Mouse (Mus musculus) stomach, embryonic 14.5 days (tissue): ENCODE measurements at regions not wholly inside any gene's neighbourhood (a gene's known extent, or its start where the extent isn't known, plus 50 kb on each side); places are given as distances from the start of the nearest gene placed in this dataset.
A peak's percentile ranks its signal among the peaks of the same experiment; 100 is the strongest.

Experiments
- ATAC-seq: fragments of 200-750 bp; cut with Nextera tagmentation; 2 replicates; pipeline ENCODE4 v1.8.0; 2017; ENCODE audit warnings: low read depth, moderate TSS enrichment; ENCODE audit not compliant: insufficient number of reproducible peaks, insufficient read depth, low FRiP score
- H3K27ac ChIP-seq: fragments of 300-500 bp; sonication (generic); 2 replicates; pipeline ENCODE4 v1.5.1; 2014; ENCODE audit warnings: mild to moderate bottlenecking, low read length, moderate library complexity, mixed read lengths
- H3K27me3 ChIP-seq: fragments of 300-500 bp; sonication (generic); 2 replicates; pipeline ENCODE4 v1.6.1; 2014; ENCODE audit warnings: low read length, control low read depth, mixed read lengths; ENCODE audit not compliant: control insufficient read depth, insufficient read depth
- H3K36me3 ChIP-seq: fragments of 300-500 bp; sonication (generic); 2 replicates; pipeline ENCODE4 v1.6.1; 2014; ENCODE audit warnings: mild to moderate bottlenecking, control low read depth, low read length, moderate library complexity, mixed read lengths; ENCODE audit not compliant: control insufficient read depth, insufficient read depth
- H3K4me1 ChIP-seq: fragments of 300-500 bp; sonication (generic); 2 replicates; pipeline ENCODE4 v1.6.1; 2014; ENCODE audit warnings: low read length, control low read depth, mixed read lengths; ENCODE audit not compliant: control insufficient read depth, insufficient read depth
- H3K4me2 ChIP-seq: fragments of 300-500 bp; sonication (generic); replicated peaks from 2 replicates; pipeline ENCODE4 v1.6.1; 2014; ENCODE audit warnings: low read depth, low read length, control low read depth
- H3K4me3 ChIP-seq: fragments of 300-500 bp; sonication (generic); 2 replicates; pipeline ENCODE4 v1.5.1; 2014; ENCODE audit warnings: low read depth, low read length, control low read depth
- H3K9ac ChIP-seq: fragments of 300-500 bp; sonication (generic); replicated peaks from 2 replicates; pipeline ENCODE4 v1.6.1; 2014; ENCODE audit warnings: low read depth, mild to moderate bottlenecking, control low read depth, low read length, moderate library complexity, mixed read lengths
- H3K9me3 ChIP-seq: fragments of 300-500 bp; sonication (generic); 2 replicates; pipeline ENCODE4 v1.6.1; 2016; ENCODE audit warnings: low read depth, low read length, control low read depth; ENCODE audit not compliant: control insufficient read depth
- WGBS: fragments of 180-500 bp; shearing (Covaris S2); extraction: QIAGEN DNeasy Blood & Tissue Kit; methylation state at CpG from one replicate; pipeline ENCODE4 v1.1.7; 2014; 5-methylcytosine and 5-hydroxymethylcytosine counted together

- 70% methylated on average over 3 of the region's 3 CpGs for WGBS
- Histone ChIP-seq H3K9me3 (no peaks in the 10 kb centered on the region), H3K36me3 (no peaks in the 10 kb centered on the region), H3K27ac (no peak overlapping the region), H3K4me3 (no peak overlapping the region), H3K27me3 (no peaks in the 10 kb centered on the region), H3K4me1 (peaks cover 2% of the 10 kb centered on the region; the same call in 1 of the 2 replicates), H3K9ac (no peak overlapping the region), H3K4me2 (no peak overlapping the region)
- ATAC-seq, result no peak
These were observed 99.4 kb downstream of the Trib2 start for GRCm38 (mm10) chr12:15717342-15717741.

GRCm38 (mm10) chr12:15713623-15714022 lies 103.1 kb downstream of the Trib2 start:
- Histone ChIP-seq H3K36me3 (no peaks in the 10 kb centered on the region), H3K27me3 (no peaks in the 10 kb centered on the region), H3K4me1 (peaks cover 2% of the 10 kb centered on the region; the same call in 1 of the 2 replicates), H3K9me3 (no peaks in the 10 kb centered on the region), H3K27ac (no peak overlapping the region), H3K9ac (no peak overlapping the region), H3K4me2 (no peak overlapping the region), H3K4me3 (no peak overlapping the region)
- no peak for ATAC-seq
- 97% methylated on average over 2 of the region's 2 CpGs for WGBS

- Histone ChIP-seq H3K4me1 (0 out of 2 replicates have a peak, but pooled peaks cover 5% of the 10 kb centered on the region), H3K4me3 (no peak overlapping the region), H3K9ac (no peak overlapping the region), H3K9me3 (no peaks in the 10 kb centered on the region), H3K27ac (no peak overlapping the region), H3K4me2 (no peak overlapping the region), H3K36me3 (no peaks in the 10 kb centered on the region), H3K27me3 (no peaks in the 10 kb centered on the region)
- no peak for ATAC-seq
- 81% methylated on average over 6 of the region's 6 CpGs for WGBS
These were observed 109.1 kb downstream of the Trib2 start for GRCm38 (mm10) chr12:15707570-15708095.

- Histone ChIP-seq H3K36me3 (no peaks in the 10 kb centered on the region), H3K4me3 (no peak overlapping the region), H3K4me2 (0 out of 2 replicates have a peak overlapping the region, but pooled peaks have one; percentile 0), H3K9me3 (no peaks in the 10 kb centered on the region), H3K9ac (no peak overlapping the region), H3K4me1 (0 out of 2 replicates have a peak, but pooled peaks cover 6% of the 10 kb centered on the region), H3K27ac (peak overlapping the region; percentile 62; the same call in 1 of the 2 replicates), H3K27me3 (no peaks in the 10 kb centered on the region)
- ATAC-seq, result peak; percentile 81
- WGBS, result 12% methylated on average over 5 of the region's 5 CpGs
These were observed 112.3 kb downstream of the Trib2 start for GRCm38 (mm10) chr12:15704412-15704811.

GRCm38 (mm10) chr12:15702137-15702536 lies 114.6 kb downstream of the Trib2 start:
- ATAC-seq, result no peak
- Histone ChIP-seq H3K9me3 (no peaks in the 10 kb centered on the region), H3K27ac (no peak overlapping the region), H3K4me3 (no peak overlapping the region), H3K9ac (no peak overlapping the region), H3K4me2 (no peak overlapping the region), H3K27me3 (no peaks in the 10 kb centered on the region), H3K36me3 (no peaks in the 10 kb centered on the region), H3K4me1 (peaks cover 18% of the 10 kb centered on the region; the same call in 1 of the 2 replicates)
- WGBS, result 90% methylated on average over 1 of the region's 1 CpGs

- Histone ChIP-seq H3K4me1 (peaks cover 14% of the 10 kb centered on the region; the same call in 1 of the 2 replicates), H3K4me2 (no peak overlapping the region), H3K27me3 (no peaks in the 10 kb centered on the region), H3K9me3 (no peaks in the 10 kb centered on the region), H3K27ac (peak overlapping the region; percentile 41; the same call in 1 of the 2 replicates), H3K4me3 (no peak overlapping the region), H3K9ac (no peak overlapping the region), H3K36me3 (no peaks in the 10 kb centered on the region)
- WGBS, result 12% methylated on average over 4 of the region's 4 CpGs
- peak; percentile 46; the same call in 1 of the 2 replicates for ATAC-seq
These were observed 117.9 kb downstream of the Trib2 start for GRCm38 (mm10) chr12:15698829-15699228.

GRCm38 (mm10) chr12:15698042-15698771 lies 118.5 kb downstream of the Trib2 start:
- Histone ChIP-seq H3K36me3 (no peaks in the 10 kb centered on the region), H3K27me3 (no peaks in the 10 kb centered on the region), H3K27ac (peak overlapping the region; percentile 41; the same call in 1 of the 2 replicates), H3K4me1 (peaks cover 14% of the 10 kb centered on the region; the same call in 1 of the 2 replicates), H3K4me3 (no peak overlapping the region), H3K9me3 (no peaks in the 10 kb centered on the region), H3K9ac (no peak overlapping the region), H3K4me2 (no peak overlapping the region)
- peak; percentile 37; the same call in 1 of the 2 replicates for ATAC-seq
- 42% methylated on average over 6 of the region's 6 CpGs for WGBS

DNA sequence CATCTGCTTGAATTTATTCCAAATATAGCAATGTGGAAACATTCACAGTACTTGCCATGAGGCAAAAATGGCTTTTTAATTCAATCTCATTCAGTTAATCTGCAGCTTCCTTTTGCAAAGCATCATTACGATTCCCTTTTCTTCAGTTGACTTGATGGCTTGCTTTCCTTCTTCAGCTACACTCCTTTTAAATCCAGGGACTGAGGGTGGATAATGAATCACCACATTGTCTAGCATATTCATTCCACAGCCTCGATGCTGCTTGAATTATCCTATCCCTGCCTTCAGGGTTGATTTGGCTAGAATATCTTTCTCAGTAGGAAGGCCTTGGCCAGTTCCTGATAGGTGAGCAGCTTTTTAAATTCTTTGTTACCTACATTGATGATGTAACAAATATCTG lies 128.4 kb downstream of the Trib2 start:
- H3K27ac ChIP-seq, result no peak overlapping the region
- H3K4me3 ChIP-seq, result no peak overlapping the region
- whole genome bisulfite sequencing, result 69% methylated on average over 2 of the region's 2 CpGs
- 0 out of 2 replicates have a peak, but pooled peaks cover 3% of the 10 kb centered on the region for H3K4me1 ChIP-seq
- no peak for ATAC-seq
- no peak overlapping the region for H3K9ac ChIP-seq
- H3K9me3 ChIP-seq, result no peaks in the 10 kb centered on the region
- no peaks in the 10 kb centered on the region for H3K36me3 ChIP-seq
- no peak overlapping the region for H3K4me2 ChIP-seq
- H3K27me3 ChIP-seq, result no peaks in the 10 kb centered on the region
